Mouse (Mus musculus) myocyte (in vitro differentiated cells): ENCODE data around the gene Hhat. TPM values are rescaled to one million over a fixed set of nuclear protein-coding genes. Genes with fewer than 3 reads are reported as not detected.

Source experiments
- H3K27me3 ChIP-seq: one replicate; pipeline ENCODE4 v1.6.1; 2011; ENCODE audit not compliant: control insufficient read depth, insufficient read depth, insufficient read length
- H3K36me3 ChIP-seq: one replicate; pipeline ENCODE4 v1.6.1; 2011; ENCODE audit not compliant: control insufficient read depth, insufficient read depth
- H3K4me2 ChIP-seq: one replicate; pipeline ENCODE4 v1.6.1; 2011; ENCODE audit warnings: low read depth, control low read depth
- H3K4me3 ChIP-seq: one replicate; pipeline ENCODE4 v1.5.1; 2011; ENCODE audit warnings: mild to moderate bottlenecking, control low read depth, moderate library complexity
- H3K79me2 ChIP-seq: one replicate; pipeline ENCODE4 v1.6.1; 2011; ENCODE audit not compliant: control insufficient read depth, insufficient read depth
- H3ac ChIP-seq: one replicate; pipeline ENCODE4 v1.6.1; 2011; ENCODE audit not compliant: control insufficient read depth, insufficient read length
- CEBPB ChIP-seq: IDR thresholded peaks from 2 replicates; pipeline ENCODE4 v1.6.1; 2011; ENCODE audit warnings: mild to moderate bottlenecking, moderate library complexity; ENCODE audit not compliant: poor library complexity, insufficient read depth, severe bottlenecking
- E2F4 ChIP-seq: IDR thresholded peaks from one replicate; pipeline ENCODE4 v1.6.1; 2011; ENCODE audit warnings: mild to moderate bottlenecking, control low read depth, moderate library complexity; ENCODE audit not compliant: insufficient read depth
- MAX ChIP-seq: IDR thresholded peaks from one replicate; pipeline ENCODE4 v1.6.1; 2011; ENCODE audit warnings: low read depth, mild to moderate bottlenecking, control low read depth
- MYOD1 ChIP-seq, 3 experiments: IDR thresholded peaks; one replicate each; pipeline ENCODE4 v1.6.1; 2011; ENCODE audit warnings: control low read depth in 2 of 3, low read depth in 2 of 3, mild to moderate bottlenecking in 2 of 3, moderate library complexity in 1 of 3; ENCODE audit not compliant: insufficient read length in 2 of 3, control insufficient read depth in 1 of 3
- MYOG ChIP-seq, 3 experiments: IDR thresholded peaks; one replicate each; pipeline ENCODE4 v1.6.1; 2011; ENCODE audit warnings: control low read depth in 2 of 3, low read depth in 2 of 3, mild to moderate bottlenecking in 2 of 3; ENCODE audit not compliant: insufficient read length in 2 of 3, control insufficient read depth in 1 of 3, insufficient read depth in 1 of 3
- POLR2A ChIP-seq: IDR thresholded peaks from one replicate; pipeline ENCODE4 v1.6.1; 2011; ENCODE audit warnings: low read depth, mild to moderate bottlenecking, control low read depth, moderate library complexity; ENCODE audit not compliant: insufficient read length
- POLR2AphosphoS2 ChIP-seq: IDR thresholded peaks from one replicate; pipeline ENCODE4 v1.6.1; 2011; ENCODE audit warnings: low read depth, control low read depth; ENCODE audit not compliant: insufficient read length
- REST ChIP-seq: IDR thresholded peaks from one replicate; pipeline ENCODE4 v1.6.1; 2011; ENCODE audit warnings: mild to moderate bottlenecking, control low read depth, moderate library complexity; ENCODE audit not compliant: insufficient read depth, insufficient read length
- SRF ChIP-seq: IDR thresholded peaks from one replicate; pipeline ENCODE4 v1.6.1; 2011; ENCODE audit warnings: low read depth; ENCODE audit not compliant: control insufficient read depth, insufficient read length
- TCF12 ChIP-seq: IDR thresholded peaks from one replicate; pipeline ENCODE4 v1.6.1; 2011; ENCODE audit warnings: mild to moderate bottlenecking, control low read depth; ENCODE audit not compliant: poor library complexity, insufficient read depth, severe bottlenecking
- TCF3 ChIP-seq: IDR thresholded peaks from one replicate; pipeline ENCODE4 v1.6.1; 2011; ENCODE audit warnings: low read depth, control low read depth; ENCODE audit not compliant: insufficient read length
- USF1 ChIP-seq: IDR thresholded peaks from one replicate; pipeline ENCODE4 v1.6.1; 2011; ENCODE audit warnings: low read depth, mild to moderate bottlenecking, control low read depth, moderate library complexity
- polyA plus RNA-seq: library from polyadenylated mRNA; unstranded; fragments of >200 nt; fragmentation: generic; extraction: Trizol; gene quantifications from one replicate; pipeline ENCODE4 v1.2.1, GENCODE M21; 2012; ENCODE audit warnings: missing spikeins

Gene Hhat
- polyA plus RNA-seq, 1 experiment, result 4.4 TPM

DNA sequence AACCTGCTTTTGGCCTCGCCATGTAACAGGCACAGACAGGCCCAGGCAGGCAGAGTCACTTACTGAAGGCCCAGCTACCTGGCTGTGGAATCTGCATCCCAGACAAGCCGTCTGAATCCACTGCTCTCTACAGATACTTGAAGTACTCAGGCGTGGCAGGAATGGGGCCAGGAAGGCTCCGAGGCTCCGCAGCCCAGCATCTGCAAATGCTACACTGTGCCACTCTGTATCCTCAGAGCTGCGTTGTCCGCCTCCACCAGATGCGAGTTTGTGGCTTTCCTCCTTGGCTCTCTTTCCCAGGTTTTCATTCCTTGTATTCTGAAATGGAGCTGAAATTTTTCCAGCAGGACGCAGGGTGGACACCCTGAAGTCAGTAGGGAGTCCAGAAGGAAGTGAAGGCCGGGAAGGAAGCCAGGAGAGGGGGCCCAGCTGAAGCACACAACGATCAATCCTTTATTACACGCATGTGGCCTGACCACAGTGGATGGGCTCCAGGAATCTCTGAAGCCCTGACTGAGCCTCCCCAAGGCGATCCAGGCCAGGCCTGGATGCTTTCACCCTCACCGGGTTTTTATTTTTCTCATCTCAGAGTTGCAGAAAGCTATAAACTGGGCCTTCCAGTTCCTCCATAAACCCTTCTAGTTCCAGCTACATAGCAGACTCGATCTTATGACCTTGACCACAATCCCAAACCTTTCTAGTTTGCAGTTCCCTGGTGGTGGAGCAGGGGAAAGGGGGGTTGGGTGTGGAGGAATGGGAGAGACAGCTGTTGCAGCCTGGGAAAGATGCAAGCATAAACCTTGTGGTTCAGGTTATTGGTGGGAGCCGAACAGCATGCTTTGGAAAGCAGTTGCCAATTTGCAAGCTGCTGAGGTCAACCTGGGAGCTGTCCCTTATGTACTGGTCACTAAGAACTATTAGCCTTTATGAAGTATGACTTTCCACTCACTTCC is 27.5 kb upstream of the Hhat start:
- H3K4me2 ChIP-seq, result peak overlapping the region; percentile 37
- no peak overlapping the region for H3K4me3 ChIP-seq
- H3K36me3 ChIP-seq, result no peaks in the 10 kb centered on the region
- no peak overlapping the region for H3ac ChIP-seq
- no peaks in the 10 kb centered on the region for H3K79me2 ChIP-seq
- TF ChIP-seq TCF3 (no peak), E2F4 (no peak), TCF12 (peak; percentile 48), CEBPB (no peak), MYOG (IDR thresholded peaks at IDR 0.05; ENCODE audit: control insufficient read depth in 1 of 3, insufficient read depth in 1 of 3, insufficient read length in 2 of 3, low read depth in 2 of 3) (peak; percentile 18 to 92 (median 64)), MYOD1 (IDR thresholded peaks at IDR 0.05; ENCODE audit: control insufficient read depth in 1 of 3, insufficient read length in 2 of 3, low read depth in 2 of 3) (peak in 2 of 3 experiments; percentile 81 to 92), REST (no peak), MAX (no peak)
- no peaks in the 10 kb centered on the region for H3K27me3 ChIP-seq

DNA sequence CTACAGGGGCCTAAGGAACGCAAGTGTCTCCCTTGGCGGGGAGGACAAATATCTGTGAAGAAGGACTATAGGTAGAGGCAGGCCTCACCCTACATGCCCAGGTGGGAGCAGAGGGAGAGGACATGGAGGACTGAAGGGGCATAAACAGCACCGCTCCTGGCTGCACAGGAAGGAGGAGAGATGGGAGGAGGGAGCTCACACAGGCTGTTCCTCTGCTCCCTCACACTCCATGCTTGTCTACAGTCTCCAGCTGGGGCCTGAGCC is 25.9 kb upstream of the Hhat start:
- no peak overlapping the region for H3K4me3 ChIP-seq
- no peak overlapping the region for H3K4me2 ChIP-seq

DNA sequence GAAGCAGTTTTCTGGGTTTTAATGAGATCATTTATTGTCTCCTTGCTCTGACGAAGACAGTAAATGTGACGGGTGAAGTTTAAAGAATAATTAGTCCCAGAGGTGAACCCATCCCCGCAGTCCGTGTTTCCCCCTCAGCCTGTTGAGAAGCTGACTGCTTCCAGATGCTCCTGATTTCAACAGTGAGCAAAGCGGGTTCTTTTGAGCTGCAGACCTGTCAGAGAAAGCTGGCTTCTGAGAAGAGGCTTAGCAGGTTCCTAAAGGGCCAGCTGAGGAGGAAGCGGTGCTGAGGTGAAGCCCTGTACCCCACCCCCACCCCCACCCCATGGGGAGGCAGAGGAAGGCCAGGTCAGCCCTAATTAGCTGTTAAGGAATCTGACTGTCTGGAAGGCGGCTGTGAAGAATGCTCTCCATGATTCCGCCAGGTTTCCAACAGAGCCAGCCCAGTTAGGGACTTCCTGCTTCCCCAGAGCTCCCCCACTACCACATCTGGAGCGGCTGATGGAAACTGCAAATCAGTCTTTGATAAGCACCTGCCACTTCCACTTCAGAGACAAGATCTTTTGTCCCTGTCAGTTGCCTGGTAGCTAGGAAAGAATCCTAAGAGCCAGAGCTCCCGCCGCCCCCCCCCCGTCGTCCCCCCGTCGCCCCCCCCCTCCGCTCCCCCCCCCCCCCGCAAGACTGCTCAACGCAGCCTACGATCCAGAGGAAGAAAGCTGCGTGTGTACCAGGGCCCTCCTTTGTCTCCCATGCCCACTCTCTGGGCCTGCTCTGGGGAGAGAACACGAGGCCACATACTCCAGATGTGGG is 25.4 kb upstream of the Hhat start:
- H3K4me2 ChIP-seq, result no peak overlapping the region
- TF ChIP-seq TCF12, result no peak
- TF ChIP-seq MAX, result no peak
- no peak for TF ChIP-seq MYOG (IDR thresholded peaks at IDR 0.05; ENCODE audit: control insufficient read depth in 1 of 3, insufficient read depth in 1 of 3, insufficient read length in 2 of 3, low read depth in 2 of 3)
- no peak for TF ChIP-seq POLR2AphosphoS2

More for the DNA sequence above, 25.9 kb upstream of the Hhat start:
- no peaks in the 10 kb centered on the region for H3K79me2 ChIP-seq
- H3K36me3 ChIP-seq, result no peaks in the 10 kb centered on the region
- TF ChIP-seq USF1, result no peak
- no peak for TF ChIP-seq SRF
- TF ChIP-seq MAX, result no peak
- TF ChIP-seq REST, result no peak
- TF ChIP-seq E2F4, result no peak
- no peaks in the 10 kb centered on the region for H3K27me3 ChIP-seq
- no peak overlapping the region for H3ac ChIP-seq

DNA sequence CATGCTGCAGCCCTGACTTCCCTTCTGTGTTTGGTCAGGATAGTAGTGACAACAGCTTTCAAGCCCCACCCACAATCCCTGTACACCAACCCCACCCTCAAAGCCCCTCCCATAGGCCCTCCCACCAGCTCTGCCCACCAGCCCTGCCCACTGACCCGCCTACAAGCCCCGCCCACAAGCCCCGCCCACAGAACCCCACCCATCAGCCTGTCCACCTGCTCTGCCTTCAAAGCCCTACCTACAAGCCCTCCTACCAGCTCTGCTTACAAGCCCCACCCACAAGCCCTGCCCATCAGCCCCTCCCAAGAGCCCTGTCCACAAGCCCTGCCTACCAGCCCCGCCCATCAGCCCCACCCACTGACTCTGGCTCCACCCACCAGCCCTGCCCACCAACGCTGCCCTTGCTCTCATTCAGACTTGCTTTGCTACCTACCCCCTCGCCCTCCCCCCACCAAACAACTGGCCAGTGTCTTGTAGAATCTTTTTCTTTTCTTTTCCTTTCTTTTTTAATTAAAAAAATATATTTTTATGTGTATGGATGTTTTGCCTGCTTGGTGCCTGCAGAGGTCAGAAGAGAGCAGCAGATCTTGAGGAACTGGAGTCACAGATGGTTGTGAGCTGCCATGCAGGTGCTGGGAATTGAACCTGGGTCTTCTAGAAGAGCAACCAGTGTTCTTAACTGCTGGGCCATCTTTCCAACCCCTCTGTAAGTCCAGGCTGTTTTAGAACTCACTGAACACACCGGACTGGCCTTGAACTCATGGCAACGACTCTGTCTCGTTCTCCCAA is 24.1 kb upstream of the Hhat start:
- Histone ChIP-seq H3ac (no peak overlapping the region), H3K27me3 (no peaks in the 10 kb centered on the region), H3K4me3 (no peak overlapping the region), H3K36me3 (no peaks in the 10 kb centered on the region), H3K79me2 (no peaks in the 10 kb centered on the region), H3K4me2 (no peak overlapping the region)
- no peak for TF ChIP-seq POLR2A
- TF ChIP-seq MYOG (IDR thresholded peaks at IDR 0.05; ENCODE audit: control insufficient read depth in 1 of 3, insufficient read depth in 1 of 3, insufficient read length in 2 of 3, low read depth in 2 of 3), result no peak
- no peak for TF ChIP-seq TCF3
- TF ChIP-seq E2F4, result no peak
- no peak for TF ChIP-seq USF1
- TF ChIP-seq CEBPB, result no peak
- no peak for TF ChIP-seq REST
- TF ChIP-seq TCF12, result no peak
- no peak for TF ChIP-seq MAX
- no peak for TF ChIP-seq MYOD1 (IDR thresholded peaks at IDR 0.05; ENCODE audit: control insufficient read depth in 1 of 3, insufficient read length in 2 of 3, low read depth in 2 of 3)
- TF ChIP-seq SRF, result no peak
- TF ChIP-seq POLR2AphosphoS2, result no peak

More for the DNA sequence above, 25.4 kb upstream of the Hhat start:
- H3K4me3 ChIP-seq, result no peak overlapping the region
- no peaks in the 10 kb centered on the region for H3K79me2 ChIP-seq
- H3K36me3 ChIP-seq, result no peaks in the 10 kb centered on the region
- no peaks in the 10 kb centered on the region for H3K27me3 ChIP-seq
- H3ac ChIP-seq, result no peak overlapping the region
